Mouse (Mus musculus) thymus, postnatal 10 days (tissue): ENCODE measurements around the gene Rnft1.
"Not testable (repeated sequence)": the region's sequence is repeated elsewhere in the genome, so short reads cannot be mapped to it uniquely, and the experiment has no call there.

Source experiments
- DNase-seq, 2 experiments: peaks; one replicate each; pipeline ENCODE4 v3.0.0; 2021; ENCODE audit warnings: low spot score in 2 of 2

Rnft1 gene

DNA sequence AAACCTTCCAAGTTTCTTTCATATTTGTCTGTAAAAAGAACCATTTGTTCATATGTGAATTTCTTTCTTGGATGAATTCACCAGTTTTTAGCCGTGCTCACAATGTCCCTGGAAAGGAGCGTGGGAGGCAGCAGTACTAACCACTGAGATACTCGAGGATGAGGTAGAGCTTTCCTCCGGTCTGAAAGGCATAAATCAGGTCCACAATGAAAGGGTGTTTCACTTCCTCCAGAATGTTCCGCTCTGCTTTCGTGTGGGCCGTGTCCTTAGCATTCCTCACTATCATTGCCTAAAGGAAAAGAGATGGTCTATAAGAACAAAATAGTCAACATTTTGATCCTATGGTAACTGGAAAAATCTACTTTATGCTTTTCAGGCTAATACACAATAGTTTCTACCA, 35.3 kb downstream of the Rnft1 start:
- DNase-seq = no peak

DNA sequence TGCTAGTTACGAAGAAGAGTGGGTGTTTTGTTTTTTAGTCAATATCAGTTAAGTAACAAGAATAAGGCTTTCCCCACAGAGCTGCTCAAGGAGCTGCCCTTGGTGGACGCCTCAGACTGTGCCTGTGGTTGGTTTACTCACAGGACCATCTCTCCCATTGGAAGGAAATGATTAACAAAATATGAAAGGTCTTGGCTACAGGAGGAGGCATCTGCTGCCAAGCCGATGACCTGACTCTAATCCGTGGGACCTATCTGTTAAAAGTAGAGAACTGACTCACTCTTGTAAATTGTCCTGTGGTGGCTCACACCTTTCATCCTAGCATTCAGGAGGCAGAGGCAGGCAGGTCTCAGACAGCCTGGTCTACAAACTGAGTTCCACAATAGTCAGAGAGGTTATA, 43.1 kb downstream of the Rnft1 start:
- no peak for DNase-seq

DNA sequence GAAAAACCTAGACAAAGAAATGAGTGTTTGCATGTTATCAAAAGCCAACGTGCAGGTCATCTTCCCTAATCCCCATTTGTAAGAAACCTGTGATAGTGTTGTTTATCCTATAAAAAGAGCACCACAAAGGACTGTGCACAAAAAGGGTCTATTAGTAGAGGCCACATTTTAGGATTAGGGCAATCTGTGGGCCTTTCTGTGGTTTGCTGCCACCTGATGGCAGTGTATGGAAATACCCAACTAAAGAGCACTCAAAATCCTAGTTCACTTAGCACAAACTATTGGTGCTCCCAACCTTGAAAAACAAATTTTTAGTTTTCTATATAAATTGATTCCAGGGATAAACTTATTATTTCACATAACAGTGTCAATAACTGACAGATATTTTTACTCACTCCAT, 48.4 kb downstream of the Rnft1 start:
- peak in 1 of 2 experiments; percentile 25 for DNase-seq

DNA sequence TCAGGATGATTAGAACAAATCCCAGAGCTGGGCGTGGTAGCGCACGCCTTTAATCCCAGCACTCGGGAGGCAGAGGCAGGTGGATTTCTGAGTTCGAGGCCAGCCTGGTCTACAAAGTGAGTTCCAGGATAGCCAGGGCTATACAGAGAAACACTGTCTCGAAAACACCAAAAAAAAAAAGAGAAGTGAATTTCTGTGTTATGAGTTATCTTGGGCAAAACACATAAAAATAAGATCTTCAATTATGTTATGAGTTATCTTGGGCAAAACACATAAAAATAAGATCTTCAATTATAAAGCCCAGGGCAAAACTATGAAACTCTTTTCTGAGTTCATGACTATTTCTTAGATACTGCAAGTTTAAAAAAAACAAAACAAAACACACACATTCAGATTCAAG, 48.8 kb downstream of the Rnft1 start:
- DNase-seq = not testable (repeated sequence)

DNA sequence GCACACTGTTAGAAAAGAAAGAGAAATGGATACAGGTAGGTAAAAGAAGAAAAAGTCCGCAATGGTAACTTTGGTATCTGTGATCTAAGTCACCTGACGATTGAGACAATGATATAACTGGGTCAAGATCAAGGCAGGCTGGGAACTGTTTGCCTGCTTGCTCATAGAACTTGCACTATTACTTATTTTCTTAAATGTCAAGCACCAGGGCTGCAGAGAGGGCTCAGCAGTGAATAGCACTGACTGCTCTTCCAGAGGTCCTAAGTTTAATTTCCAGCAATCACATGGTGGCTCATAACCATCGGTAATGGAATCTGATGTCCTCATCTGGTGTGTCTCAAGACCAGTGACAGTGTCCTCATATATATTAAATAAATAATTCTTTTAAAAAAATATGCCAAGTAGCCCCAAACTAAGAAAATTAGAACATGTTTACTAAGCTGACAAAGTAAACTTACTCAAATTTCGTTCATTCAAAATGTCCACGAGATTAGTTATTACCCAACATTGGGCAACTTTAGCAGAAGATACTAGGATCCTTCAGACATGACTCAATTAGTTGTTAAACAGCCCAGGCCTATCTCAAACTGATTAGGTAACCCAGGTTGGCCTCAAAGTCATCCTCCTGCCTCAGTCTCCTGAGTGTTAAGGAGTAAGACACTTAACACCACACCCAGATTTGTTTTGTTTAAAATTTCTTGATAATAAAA, 49.9 kb downstream of the Rnft1 start:
- DNase-seq = no peak

DNA sequence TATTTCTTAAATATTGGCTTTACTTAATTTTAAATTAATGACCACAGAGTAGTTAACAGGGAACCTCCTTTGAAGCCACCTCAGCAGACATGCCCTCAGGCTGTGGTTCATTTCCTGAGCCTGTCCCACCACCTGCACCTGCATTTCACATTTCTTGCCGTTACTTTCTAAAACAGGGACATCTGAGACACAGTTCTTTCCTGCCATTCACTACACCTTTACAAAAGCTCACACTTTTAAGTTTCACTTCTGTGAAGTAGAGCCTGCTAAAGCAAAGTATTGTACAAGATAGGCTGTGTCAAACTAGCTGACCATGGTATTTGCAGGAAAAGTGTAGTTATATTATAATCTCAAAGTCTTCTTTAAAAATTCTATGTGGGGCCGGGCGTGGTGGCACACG, 54.3 kb downstream of the Rnft1 start:
- DNase-seq = peak; percentile 20 to 39

DNA sequence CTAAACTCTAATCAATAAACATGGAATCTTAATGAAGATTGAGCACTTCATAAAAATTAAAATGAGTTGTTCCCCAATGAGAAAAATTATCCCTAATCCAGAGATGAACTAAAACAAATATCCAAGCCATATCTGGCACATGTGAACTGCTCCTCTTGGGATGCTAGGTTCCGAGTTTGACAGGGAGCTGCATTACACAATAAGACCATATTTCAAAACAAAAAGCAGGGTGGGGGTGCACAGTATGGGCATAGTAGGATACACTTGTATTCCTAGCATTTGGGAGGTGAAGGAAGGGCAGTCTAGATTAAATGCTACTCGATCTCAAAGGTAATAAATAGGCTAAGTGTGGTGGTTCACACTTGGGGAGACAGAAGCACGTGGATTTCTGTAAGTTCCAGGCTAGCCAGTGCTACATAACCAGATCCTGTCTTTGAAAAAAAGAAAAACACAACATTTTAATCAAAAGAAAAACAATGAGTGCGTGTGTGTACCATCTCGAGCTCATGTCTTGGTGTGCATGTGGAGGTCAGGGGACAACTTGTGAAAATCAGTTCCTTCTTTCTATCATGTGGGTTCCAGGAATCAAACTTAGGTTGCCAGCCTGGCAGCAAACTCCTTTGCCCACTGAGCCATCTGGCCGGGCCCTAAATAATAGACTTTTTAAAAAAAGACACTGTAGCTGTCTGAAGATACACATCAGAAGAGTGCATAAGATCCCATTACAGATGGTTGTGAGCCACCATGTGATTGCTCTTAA, 55.4 kb downstream of the Rnft1 start:
- DNase-seq = no peak

DNA sequence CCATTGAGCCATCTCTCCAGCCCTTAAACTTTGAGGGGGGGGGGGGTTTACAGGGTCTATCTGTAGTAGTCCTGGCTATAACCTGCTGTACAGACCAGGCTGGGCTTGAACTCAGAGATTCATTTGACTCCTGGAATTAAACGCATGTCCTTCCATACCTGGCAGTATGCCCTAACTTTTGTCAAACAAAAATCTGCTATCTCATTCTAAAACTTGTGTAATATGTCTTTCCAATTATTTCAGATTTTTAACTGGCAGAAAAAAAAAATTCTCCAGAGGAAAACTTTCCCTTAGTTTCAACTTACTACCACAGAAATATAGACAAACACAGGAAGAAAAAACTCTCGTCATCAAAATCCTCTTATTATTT, 56.0 kb downstream of the Rnft1 start:
- DNase-seq = no peak

DNA sequence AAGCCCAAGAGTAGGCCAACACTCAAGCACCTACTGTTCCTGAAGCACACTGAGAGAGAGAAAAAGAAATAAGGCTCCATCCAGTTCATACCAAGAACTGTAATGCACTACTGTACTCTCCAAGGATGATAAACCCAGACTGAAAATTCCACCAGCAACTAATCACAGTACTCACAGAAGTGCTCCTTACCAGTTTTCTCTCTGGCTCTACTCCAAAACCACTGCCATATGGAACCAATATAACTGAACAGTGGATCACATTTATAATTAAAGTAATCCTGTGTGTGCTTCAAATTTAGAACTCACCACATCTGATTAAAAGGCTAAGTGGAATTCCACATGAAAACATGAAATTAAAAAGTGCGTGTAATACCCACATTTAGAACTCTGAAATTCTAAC, 58.4 kb downstream of the Rnft1 start:
- DNase-seq = no peak

DNA sequence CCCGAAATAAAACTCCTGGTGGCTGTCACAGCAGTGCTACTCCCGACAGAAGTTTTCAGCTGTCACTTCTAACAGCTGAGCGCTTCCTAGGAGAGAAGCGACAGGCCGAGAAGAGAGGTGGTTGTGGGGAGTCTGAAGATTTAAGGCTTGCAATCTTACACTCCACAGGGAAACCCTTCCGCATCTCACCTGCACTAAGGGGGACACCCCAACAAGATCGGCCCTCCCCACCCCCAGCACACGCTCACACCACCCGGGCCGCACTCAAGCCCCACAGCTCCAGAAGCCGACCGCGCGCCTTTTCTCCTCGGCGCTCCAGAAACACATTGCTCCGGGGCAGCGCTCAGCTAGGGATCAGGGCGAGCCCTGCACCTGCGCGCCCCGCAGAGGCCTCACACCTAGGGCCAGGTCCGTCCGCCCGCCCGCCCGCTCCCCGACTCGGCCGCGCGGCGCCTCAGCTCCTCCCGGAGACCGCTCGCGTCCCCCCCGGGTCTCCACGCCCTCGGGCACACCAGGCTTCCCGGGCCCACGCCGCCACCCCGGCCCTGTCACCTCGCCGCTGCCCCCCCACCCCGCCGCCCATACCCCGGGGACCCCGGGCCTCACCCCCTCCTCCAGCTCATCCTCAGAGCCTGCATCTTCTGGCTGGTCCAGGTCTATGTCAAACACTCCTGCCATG, 59.6 kb downstream of the Rnft1 start:
- DNase-seq = no peak

DNA sequence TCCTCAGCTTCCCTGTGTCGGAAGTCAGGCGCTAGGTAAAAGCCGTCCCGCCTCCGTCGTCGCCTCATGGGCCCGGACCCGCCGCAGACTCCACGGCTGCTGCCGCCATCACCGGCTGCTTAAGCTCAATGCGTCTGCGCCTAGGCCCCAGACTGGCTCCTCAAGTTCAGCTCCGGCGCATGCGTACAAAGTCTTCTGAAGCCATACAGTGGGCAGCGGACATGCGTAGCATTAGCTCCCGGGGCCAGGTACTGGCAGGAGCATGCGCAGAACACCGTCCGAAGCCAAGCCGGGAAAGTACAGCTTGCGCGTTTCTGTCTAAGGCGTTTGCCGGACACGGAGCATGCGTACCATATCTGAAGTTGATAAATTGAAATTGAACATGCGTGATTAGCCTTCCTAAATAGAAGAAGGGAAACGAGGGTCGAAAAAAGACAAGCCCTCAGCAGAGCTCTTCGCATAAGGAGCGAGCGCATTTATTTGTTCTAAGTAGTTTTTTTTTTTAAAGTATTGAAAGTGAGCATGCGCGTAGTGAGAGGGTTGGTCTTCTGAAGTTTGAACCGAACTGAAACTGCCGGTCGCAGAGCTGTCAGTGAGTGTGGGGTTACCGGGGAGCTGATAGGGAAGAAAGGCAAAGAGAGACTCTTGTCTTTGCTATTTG, 60.3 kb downstream of the Rnft1 start, which contains the start of the genes Rps6kb1 and Tubd1:
Gene Rps6kb1 (minus strand): TSS at position 167 of the 661 bp plus-strand sequence.
Gene Tubd1 (plus strand): TSS at position 353 of the 661 bp plus-strand sequence.
- DNase-seq = peak; percentile 99

DNA sequence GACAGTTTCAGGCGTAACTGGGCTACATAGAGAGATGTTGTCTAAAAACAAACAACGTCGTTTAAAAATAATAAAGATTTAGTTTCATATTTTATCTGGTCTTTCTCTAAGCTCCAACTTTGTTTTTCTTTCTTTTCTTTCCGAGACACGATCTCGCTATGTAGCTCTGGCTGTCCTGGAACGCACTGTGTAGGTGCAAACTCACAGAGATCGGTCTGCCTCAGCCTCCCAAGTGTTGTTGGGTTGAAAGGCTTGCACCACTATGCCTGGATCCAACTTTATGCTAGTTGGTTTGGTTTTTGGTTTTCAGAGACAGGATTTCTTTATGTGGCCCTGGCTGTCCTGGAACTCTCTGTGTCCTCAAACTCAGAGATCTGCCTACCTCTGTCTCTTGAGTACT, 61.1 kb downstream of the Rnft1 start:
- no peak for DNase-seq

DNA sequence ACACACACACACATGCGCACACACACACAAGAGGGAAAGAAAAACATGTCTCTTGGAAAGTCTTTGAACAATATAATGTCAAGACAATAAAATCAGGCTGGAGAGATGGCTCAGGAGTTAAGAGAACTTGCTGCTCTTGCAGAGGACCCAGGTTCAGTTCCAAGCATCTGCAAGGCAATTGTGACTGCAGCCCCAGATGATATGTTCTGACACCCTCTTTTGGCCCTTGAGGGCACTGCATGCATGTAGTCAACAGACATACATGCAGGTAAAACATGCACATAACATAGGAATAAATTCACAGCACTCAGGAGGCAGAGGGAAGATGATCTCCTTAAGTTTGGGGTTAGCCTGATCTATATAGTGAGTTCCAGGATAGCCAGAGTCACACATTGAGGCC, 63.0 kb downstream of the Rnft1 start:
- DNase-seq = no peak
